Mouse (Mus musculus) intestine, embryonic 16.5 days (tissue): Measurements from ENCODE around the gene Fgfr2. TPM values are rescaled to one million over a fixed set of nuclear protein-coding genes. Genes with fewer than 3 reads are reported as not detected.

ENCODE experiments used
- ATAC-seq: fragments of 200-750 bp; cut with Nextera tagmentation; 2 replicates; pipeline ENCODE4 v1.8.0; 2017; ENCODE audit warnings: moderate TSS enrichment, moderate library complexity
- H3K27ac ChIP-seq: fragments of 300-500 bp; sonication (generic); 2 replicates; pipeline ENCODE4 v1.5.1; 2014; ENCODE audit warnings: mild to moderate bottlenecking, low read length
- H3K27me3 ChIP-seq: fragments of 300-500 bp; sonication (generic); replicated peaks from 2 replicates; pipeline ENCODE4 v1.6.1; 2014; ENCODE audit warnings: low read length, control low read depth, mixed read lengths; ENCODE audit not compliant: control insufficient read depth, insufficient read depth
- H3K36me3 ChIP-seq: fragments of 300-500 bp; sonication (generic); 2 replicates; pipeline ENCODE4 v1.6.1; 2014; ENCODE audit warnings: low read length, control low read depth; ENCODE audit not compliant: control insufficient read depth, insufficient read depth
- H3K4me1 ChIP-seq: fragments of 300-500 bp; sonication (generic); 2 replicates; pipeline ENCODE4 v1.6.1; 2014; ENCODE audit warnings: low read length, control low read depth, mixed read lengths; ENCODE audit not compliant: control insufficient read depth, insufficient read depth
- H3K4me2 ChIP-seq: fragments of 300-500 bp; sonication (generic); 2 replicates; pipeline ENCODE4 v1.6.1; 2014; ENCODE audit warnings: low read depth, low read length, control low read depth
- H3K4me3 ChIP-seq: fragments of 300-500 bp; sonication (generic); 2 replicates; pipeline ENCODE4 v1.5.1; 2014; ENCODE audit warnings: mild to moderate bottlenecking, low read length
- H3K9ac ChIP-seq: fragments of 300-500 bp; sonication (generic); 2 replicates; pipeline ENCODE4 v1.6.1; 2014; ENCODE audit warnings: low read depth, low read length
- H3K9me3 ChIP-seq: fragments of 300-500 bp; sonication (generic); 2 replicates; pipeline ENCODE4 v1.6.1; 2016; ENCODE audit warnings: low read length, control low read depth; ENCODE audit not compliant: control insufficient read depth
- WGBS: fragments of 180-500 bp; shearing (Covaris S2); extraction: QIAGEN DNeasy Blood & Tissue Kit; methylation state at CpG from one replicate; pipeline ENCODE4 v1.1.7; 2014; 5-methylcytosine and 5-hydroxymethylcytosine counted together
- polyA plus RNA-seq: library from polyadenylated mRNA; unstranded; fragments of >200 nt; fragmentation: Nextera tagmentation; extraction: Ambion mirVana; gene quantifications from 2 replicates; pipeline ENCODE4 v1.2.1, GENCODE M21; 2015

The Fgfr2 gene
- polyA plus RNA-seq, 1 experiment from 2014 or later: 47.3 TPM

DNA sequence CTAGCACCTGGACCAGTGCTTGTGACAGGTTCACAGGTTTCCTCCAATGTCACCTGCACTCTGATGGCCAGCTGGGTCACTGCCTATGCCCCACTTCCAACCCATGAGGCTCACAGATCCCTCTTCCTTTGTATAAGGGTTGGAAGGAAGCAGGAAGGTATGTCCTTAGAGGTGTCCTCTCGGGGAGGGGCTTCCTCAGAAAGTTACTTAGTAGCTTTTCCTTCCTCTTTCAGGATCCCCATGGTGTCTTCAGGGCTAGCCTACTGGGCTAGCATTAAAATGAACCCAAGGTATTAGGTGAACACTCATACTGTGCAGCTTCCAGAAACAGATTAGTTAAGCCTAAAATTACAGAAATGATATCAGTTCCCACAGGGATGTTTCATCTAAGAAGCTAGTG is 790.1 kb downstream of the Fgfr2 start:
- peaks cover 11% of the 10 kb centered on the region for H3K4me1 ChIP-seq
- no peak for ATAC-seq
- H3K9ac ChIP-seq: no peak overlapping the region
- 72% methylated on average over 1 of the region's 1 CpGs for WGBS
- no peak overlapping the region for H3K27ac ChIP-seq
- no peak overlapping the region for H3K4me2 ChIP-seq
- no peak overlapping the region for H3K4me3 ChIP-seq
- H3K36me3 ChIP-seq: no peaks in the 10 kb centered on the region
- no peaks in the 10 kb centered on the region for H3K27me3 ChIP-seq
- H3K9me3 ChIP-seq: no peaks in the 10 kb centered on the region

- ATAC-seq: peak; percentile 42; the same call in 1 of the 2 replicates
- WGBS: 52% methylated on average over 11 of the region's 11 CpGs
- Histone ChIP-seq H3K36me3 (no peaks in the 10 kb centered on the region), H3K4me1 (peaks cover 11% of the 10 kb centered on the region), H3K4me2 (no peak overlapping the region), H3K27ac (0 out of 2 replicates have a peak overlapping the region, but pooled peaks have one; percentile 3), H3K9ac (no peak overlapping the region), H3K27me3 (no peaks in the 10 kb centered on the region), H3K9me3 (no peaks in the 10 kb centered on the region), H3K4me3 (no peak overlapping the region)
These were observed 791.0 kb downstream of the Fgfr2 start for GRCm38 (mm10) chr7:132332176-132332575.

DNA sequence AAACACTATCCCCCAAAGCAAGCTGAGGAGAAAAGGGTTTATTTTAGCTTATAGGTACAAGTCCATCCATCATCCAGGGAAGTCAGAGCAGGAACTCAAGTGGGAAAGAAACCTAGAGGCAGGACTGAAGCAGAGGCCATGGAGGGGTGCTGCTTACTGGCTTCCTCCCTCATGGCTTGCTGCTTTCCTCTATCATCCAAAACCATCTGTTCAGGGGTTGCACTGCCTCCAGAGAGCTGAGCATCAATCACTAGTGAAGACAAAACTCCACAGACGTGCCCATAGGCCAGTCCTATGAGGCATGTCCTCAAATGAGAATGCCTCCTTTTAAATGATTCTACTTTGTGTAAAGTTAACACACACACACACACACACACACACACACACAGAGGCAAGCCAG is 793.0 kb downstream of the Fgfr2 start:
- Histone ChIP-seq H3K36me3 (no peaks in the 10 kb centered on the region), H3K9me3 (no peaks in the 10 kb centered on the region), H3K9ac (no peak overlapping the region), H3K27ac (no peak overlapping the region), H3K27me3 (no peaks in the 10 kb centered on the region), H3K4me1 (peaks cover 14% of the 10 kb centered on the region; the same call in 1 of the 2 replicates), H3K4me3 (no peak overlapping the region), H3K4me2 (no peak overlapping the region)
- WGBS: 73% methylated on average over 1 of the region's 1 CpGs
- no peak for ATAC-seq

- Histone ChIP-seq H3K4me3 (no peak overlapping the region), H3K27me3 (no peaks in the 10 kb centered on the region), H3K9me3 (no peaks in the 10 kb centered on the region), H3K9ac (no peak overlapping the region), H3K27ac (no peak overlapping the region), H3K4me1 (peaks cover 19% of the 10 kb centered on the region; the same call in 1 of the 2 replicates), H3K36me3 (no peaks in the 10 kb centered on the region), H3K4me2 (no peak overlapping the region)
- ATAC-seq: no peak
- 97% methylated on average over 1 of the region's 1 CpGs for WGBS
These were observed 794.5 kb downstream of the Fgfr2 start for GRCm38 (mm10) chr7:132328648-132329047.

DNA sequence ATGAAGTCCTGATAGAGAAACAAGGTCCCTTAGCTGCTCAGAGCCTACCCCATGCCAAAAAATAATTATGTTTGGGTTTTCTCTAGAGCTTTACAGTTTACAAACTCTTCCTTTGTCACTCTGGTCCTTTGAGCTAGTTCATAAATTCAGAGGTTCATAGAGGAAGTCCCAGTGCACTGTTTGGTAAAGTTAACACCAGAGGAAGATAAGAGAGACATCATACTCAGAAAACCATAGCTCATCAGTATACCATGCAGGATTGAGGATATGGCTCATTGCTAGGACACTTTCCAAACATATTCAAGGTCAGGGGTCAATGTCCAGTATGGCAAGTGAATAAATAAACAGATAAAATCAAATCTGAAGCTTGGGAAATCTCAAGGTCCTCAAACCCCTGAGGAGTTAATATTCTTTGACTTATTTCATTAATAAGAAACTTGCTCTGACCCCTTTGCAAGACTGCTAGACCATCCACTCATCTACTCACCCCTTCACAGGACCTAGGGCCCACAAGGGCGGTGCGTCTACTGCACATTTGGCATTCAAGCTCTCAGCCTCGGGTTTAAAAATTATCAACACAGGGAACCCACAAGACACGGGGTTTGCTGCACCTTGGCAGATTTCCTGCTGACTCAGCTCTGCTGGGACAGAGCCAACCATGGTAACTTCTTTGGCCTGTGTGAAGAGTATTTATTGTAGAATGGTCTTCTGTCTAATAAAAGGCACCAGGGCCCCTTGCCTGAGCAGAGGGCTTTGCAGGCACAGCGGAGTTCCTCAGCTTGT is 797.4 kb downstream of the Fgfr2 start:
- Histone ChIP-seq H3K27ac (peak overlapping the region; percentile 1; the same call in 1 of the 2 replicates), H3K9me3 (no peaks in the 10 kb centered on the region), H3K4me3 (no peak overlapping the region), H3K27me3 (no peaks in the 10 kb centered on the region), H3K36me3 (no peaks in the 10 kb centered on the region), H3K4me2 (no peak overlapping the region), H3K9ac (no peak overlapping the region), H3K4me1 (peaks cover 22% of the 10 kb centered on the region; the same call in 1 of the 2 replicates)
- 27% methylated on average over 5 of the region's 5 CpGs for WGBS
- peak; percentile 45 for ATAC-seq

GRCm38 (mm10) chr7:132323430-132323829 is 799.7 kb downstream of the Fgfr2 start:
- H3K4me1 ChIP-seq: peaks cover 17% of the 10 kb centered on the region; the same call in 1 of the 2 replicates
- no peaks in the 10 kb centered on the region for H3K36me3 ChIP-seq
- no peak overlapping the region for H3K9ac ChIP-seq
- 0 out of 2 replicates have a peak, but pooled peaks have one; percentile 31 for ATAC-seq
- H3K4me2 ChIP-seq: no peak overlapping the region
- H3K27me3 ChIP-seq: no peaks in the 10 kb centered on the region
- no peak overlapping the region for H3K4me3 ChIP-seq
- WGBS: 66% methylated on average over 5 of the region's 5 CpGs
- H3K27ac ChIP-seq: peak overlapping the region; percentile 60; the same call in 1 of the 2 replicates
- no peaks in the 10 kb centered on the region for H3K9me3 ChIP-seq

DNA sequence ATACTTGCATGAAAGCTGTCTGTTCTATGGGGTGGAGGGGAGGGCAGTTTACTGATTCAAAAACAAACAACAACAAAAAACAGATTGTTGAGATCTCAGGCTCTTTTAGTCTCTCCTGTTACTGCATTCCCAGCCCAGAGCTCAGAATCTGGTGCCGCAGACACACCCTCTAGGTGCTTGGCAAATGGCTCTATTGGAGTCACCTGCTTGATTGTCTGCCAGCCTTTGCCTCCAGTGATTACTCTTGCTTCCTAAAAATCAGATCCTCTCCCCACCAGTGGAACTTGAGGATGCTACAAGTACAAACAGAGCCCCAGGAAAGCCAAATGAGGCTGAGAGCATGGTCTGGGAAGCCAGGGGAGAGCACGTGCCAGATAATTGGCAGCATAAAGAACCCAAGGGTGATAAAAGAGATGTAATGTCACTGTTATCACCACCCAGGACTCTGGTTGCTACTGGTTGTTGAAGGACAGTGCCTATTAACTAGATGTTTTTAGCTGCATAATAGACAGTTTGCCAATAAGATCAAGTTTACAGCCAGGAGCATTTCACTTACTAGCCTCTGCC is 801.7 kb downstream of the Fgfr2 start:
- Histone ChIP-seq H3K4me2 (no peak overlapping the region), H3K9ac (no peak overlapping the region), H3K4me1 (peaks cover 16% of the 10 kb centered on the region; the same call in 1 of the 2 replicates), H3K27ac (no peak overlapping the region), H3K36me3 (no peaks in the 10 kb centered on the region), H3K4me3 (no peak overlapping the region), H3K27me3 (no peaks in the 10 kb centered on the region), H3K9me3 (no peaks in the 10 kb centered on the region)
- WGBS: 79% methylated on average over 2 of the region's 2 CpGs
- ATAC-seq: no peak

- peak within 1 kb of the TSS; percentile 90 for H3K4me2 ChIP-seq
- H3K9me3 ChIP-seq: no peaks in the 10 kb centered on the region
- peak within 1 kb of the TSS; percentile 84 for H3K4me3 ChIP-seq
- peaks cover 26% of the 10 kb centered on the region for H3K4me1 ChIP-seq
- H3K27me3 ChIP-seq: no peaks in the 10 kb centered on the region
- peak within 1 kb of the TSS; percentile 89 for H3K9ac ChIP-seq
- ATAC-seq: peak; percentile 45
- H3K36me3 ChIP-seq: no peaks in the 10 kb centered on the region
- H3K27ac ChIP-seq: peak within 1 kb of the TSS; percentile 92
- WGBS: under 1% methylated on average over 34 of the region's 34 CpGs
These were observed 806.1 kb downstream of the Fgfr2 start, which contains the start of gene Chst15 for GRCm38 (mm10) chr7:132317036-132317541. Gene Chst15, minus strand, starts transcription at chr7:132317228.
